Mouse (Mus musculus): ENCODE measurements around the gene Prrg3. TPM values are rescaled to one million over a fixed set of nuclear protein-coding genes. Genes with fewer than 3 reads are reported as not detected.

The Prrg3 gene
- total RNA-seq (2023), result 0.21 TPM

DNA sequence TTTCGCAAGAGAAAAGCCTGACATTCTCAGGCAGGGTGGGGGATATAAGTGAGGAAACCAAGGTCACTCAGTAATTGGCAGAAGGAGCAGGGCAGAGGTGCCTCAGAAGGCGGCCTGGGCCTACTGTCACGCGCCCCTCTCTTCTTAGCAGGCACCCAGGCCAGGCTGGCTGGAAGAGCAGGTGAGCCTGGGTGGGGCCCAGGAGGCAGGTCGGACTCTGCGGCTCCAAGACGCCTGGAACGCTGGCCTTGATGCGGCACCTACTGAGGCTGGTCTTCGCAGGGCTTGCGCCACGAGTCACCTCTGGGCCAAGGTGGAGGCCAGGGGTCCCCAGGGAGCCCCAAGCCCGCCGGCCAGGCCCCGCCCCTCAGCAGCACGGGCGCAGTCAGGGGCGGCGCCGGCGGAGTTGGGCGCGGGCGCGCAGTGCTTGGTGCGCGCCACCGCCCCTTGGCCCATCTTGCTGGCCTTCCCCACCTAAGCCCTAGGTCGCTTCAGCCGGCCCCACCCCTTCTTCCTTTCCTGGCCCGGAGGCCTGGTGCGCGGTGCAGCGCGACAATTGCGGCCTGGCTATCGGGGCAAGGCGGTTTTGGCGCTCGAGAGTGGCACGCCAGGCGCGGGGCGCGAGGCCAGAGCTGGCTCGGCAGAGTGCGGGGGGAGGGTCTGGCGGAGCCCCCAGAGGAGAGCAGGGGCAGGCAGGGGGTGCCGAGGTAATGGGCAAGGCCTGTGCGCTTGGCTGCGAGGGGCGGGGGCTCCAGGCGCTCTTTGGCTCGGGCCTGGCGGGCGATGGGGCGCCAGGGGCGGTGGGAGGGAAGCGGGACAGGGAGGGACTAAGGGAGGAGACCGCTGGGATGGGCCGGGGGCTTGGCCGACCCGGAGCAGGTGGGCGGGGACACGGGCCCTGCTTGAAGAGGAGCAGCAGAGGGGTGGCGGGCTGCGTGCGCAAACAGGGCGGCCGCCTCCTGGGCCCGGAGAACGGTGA lies at the start of gene Prrg3:
Prrg3 (plus strand) TSS at position 552 of the 979 bp plus-strand sequence.

DNA sequence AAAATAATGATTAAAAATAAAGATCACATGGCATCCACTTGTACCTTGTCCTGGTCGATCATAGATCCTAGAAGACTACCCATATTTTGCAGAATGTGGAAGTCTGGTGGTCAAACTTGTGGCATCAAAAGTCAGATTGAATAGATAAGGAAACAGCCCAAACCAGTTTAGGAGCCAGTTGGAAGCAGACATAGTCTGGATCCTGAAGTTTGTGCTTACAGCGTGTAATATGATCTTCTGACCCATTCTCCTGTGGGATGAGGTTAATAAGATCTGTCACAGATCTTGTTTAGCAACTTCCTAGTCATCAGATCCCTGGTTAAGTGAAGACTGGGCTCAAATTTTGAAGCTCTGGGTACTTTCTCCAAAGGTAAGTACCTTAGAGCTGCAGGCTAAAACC lies 10.3 kb downstream of the Prrg3 start, which contains the start of gene Fate1:
Fate1 (plus strand) TSS at position 301 of the 400 bp plus-strand sequence.

DNA sequence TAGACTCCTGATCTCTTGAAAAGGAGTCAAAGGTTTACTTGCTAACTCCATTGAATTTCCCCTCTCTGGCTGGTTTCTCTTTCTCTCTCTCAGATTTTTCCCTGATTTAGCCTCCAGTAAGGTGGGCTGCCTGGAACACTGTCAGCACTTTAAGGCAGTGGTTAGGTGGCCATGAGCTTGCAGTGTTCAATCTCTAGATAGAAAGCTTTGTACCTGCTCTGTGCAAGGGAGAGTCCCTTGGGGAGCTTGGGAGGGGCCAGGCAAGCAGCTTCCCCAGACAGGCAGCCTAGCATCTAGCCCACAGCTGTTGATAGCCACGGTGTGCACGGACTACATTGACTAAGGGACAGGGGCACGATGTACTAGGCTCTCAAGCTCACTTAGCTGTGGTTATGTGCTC lies 29.1 kb downstream of the Prrg3 start, which contains the start of gene Cnga2:
Cnga2 (plus strand) TSS at position 301 of the 400 bp plus-strand sequence.

Other genes starting within 250 kb of the Prrg3 start
- 19.4 TPM for gene Vma21, start 146.7 kb upstream of the Prrg3 start, total RNA-seq (2023)
- gene Gm1141, start 41.6 kb upstream of the Prrg3 start, total RNA-seq (2023), result 0.77 TPM
- not detected for gene Fate1, start 10.4 kb downstream of the Prrg3 start, total RNA-seq (2023)
- gene Cnga2, start 29.2 kb downstream of the Prrg3 start, total RNA-seq (2023), result not detected

All from CD4-positive naive resting alpha-beta T cell, adult 57 days (primary cell).